Mouse (Mus musculus): ENCODE results near the gene Zap70. TPM values are rescaled to one million over a fixed set of nuclear protein-coding genes. Genes with fewer than 3 reads are reported as not detected.
"Not testable (repeated sequence)": the region's sequence is repeated elsewhere in the genome, so short reads cannot be mapped to it uniquely, and the experiment has no call there.

Zap70 gene
- polyA plus RNA-seq, 1 experiment from 2014 or later: not detected

- H3K4me2 ChIP-seq: no peak overlapping the region
- no peak overlapping the region for H3K4me3 ChIP-seq
- H3K36me3 ChIP-seq: peaks cover 97% of the 10 kb centered on the region
- no peaks in the 10 kb centered on the region for H3K4me1 ChIP-seq
- H3K27ac ChIP-seq: no peak overlapping the region
- no peak overlapping the region for H3K9ac ChIP-seq
- H3K9me3 ChIP-seq (replicated peaks): no peaks in the 10 kb centered on the region
- no peaks in the 10 kb centered on the region for H3K27me3 ChIP-seq (replicated peaks)
- WGBS (ENCODE audit: insufficient replicate concordance): 73% methylated on average over 1 of the region's 1 CpGs
- no peak for ATAC-seq
Measured at GRCm38 (mm10) chr1:36807086-36807485, 45.5 kb downstream of the Zap70 start.

- H3K4me1 ChIP-seq: no peaks in the 10 kb centered on the region
- no peak overlapping the region for H3K4me3 ChIP-seq
- peaks cover 100% of the 10 kb centered on the region for H3K36me3 ChIP-seq
- ATAC-seq: peak; percentile 46; the same call in 1 of the 2 replicates
- H3K27me3 ChIP-seq (replicated peaks): no peaks in the 10 kb centered on the region
- H3K9me3 ChIP-seq (replicated peaks): no peaks in the 10 kb centered on the region
- 92% methylated on average over 14 of the region's 14 CpGs for WGBS (ENCODE audit: insufficient replicate concordance)
- no peak overlapping the region for H3K9ac ChIP-seq
- H3K27ac ChIP-seq: no peak overlapping the region
- no peak overlapping the region for H3K4me2 ChIP-seq
Measured at GRCm38 (mm10) chr1:36807782-36808565, 46.4 kb downstream of the Zap70 start.

- ATAC-seq: no peak
- Histone ChIP-seq H3K9me3 (replicated peaks) (no peaks in the 10 kb centered on the region), H3K9ac (no peak overlapping the region), H3K4me1 (peaks cover 21% of the 10 kb centered on the region), H3K4me3 (no peak overlapping the region), H3K27ac (no peak overlapping the region), H3K36me3 (peaks cover 99% of the 10 kb centered on the region), H3K27me3 (replicated peaks) (no peaks in the 10 kb centered on the region), H3K4me2 (no peak overlapping the region)
- 89% methylated on average over 7 of the region's 7 CpGs for WGBS (ENCODE audit: insufficient replicate concordance)
Measured at GRCm38 (mm10) chr1:36811806-36812205, 50.2 kb downstream of the Zap70 start.

GRCm38 (mm10) chr1:36813415-36813814 is 51.8 kb downstream of the Zap70 start:
- Histone ChIP-seq H3K27ac (peak overlapping the region; percentile 63; the same call in 1 of the 2 replicates), H3K4me2 (peak overlapping the region; percentile 19; the same call in 1 of the 2 replicates), H3K4me3 (no peak overlapping the region), H3K9ac (no peak overlapping the region), H3K36me3 (peaks cover 99% of the 10 kb centered on the region), H3K27me3 (replicated peaks) (no peaks in the 10 kb centered on the region), H3K4me1 (peaks cover 21% of the 10 kb centered on the region), H3K9me3 (replicated peaks) (no peaks in the 10 kb centered on the region)
- WGBS (ENCODE audit: insufficient replicate concordance): 17% methylated on average over 7 of the region's 7 CpGs
- peak; percentile 88 for ATAC-seq

- 72% methylated on average over 5 of the region's 5 CpGs for WGBS (ENCODE audit: insufficient replicate concordance)
- Histone ChIP-seq H3K4me1 (peaks cover 21% of the 10 kb centered on the region), H3K4me2 (no peak overlapping the region), H3K27ac (peak overlapping the region; percentile 63), H3K36me3 (peaks cover 99% of the 10 kb centered on the region), H3K9ac (no peak overlapping the region), H3K27me3 (replicated peaks) (no peaks in the 10 kb centered on the region), H3K9me3 (replicated peaks) (no peaks in the 10 kb centered on the region), H3K4me3 (no peak overlapping the region)
- ATAC-seq: no peak
Measured at GRCm38 (mm10) chr1:36814271-36814903, 52.8 kb downstream of the Zap70 start.

GRCm38 (mm10) chr1:36815166-36815565 is 53.6 kb downstream of the Zap70 start:
- H3K27me3 ChIP-seq (replicated peaks): no peaks in the 10 kb centered on the region
- peaks cover 21% of the 10 kb centered on the region for H3K4me1 ChIP-seq
- H3K27ac ChIP-seq: no peak overlapping the region
- no peaks in the 10 kb centered on the region for H3K9me3 ChIP-seq (replicated peaks)
- no peak overlapping the region for H3K9ac ChIP-seq
- peaks cover 99% of the 10 kb centered on the region for H3K36me3 ChIP-seq
- 67% methylated on average over 6 of the region's 6 CpGs for WGBS (ENCODE audit: insufficient replicate concordance)
- ATAC-seq: no peak
- no peak overlapping the region for H3K4me3 ChIP-seq
- no peak overlapping the region for H3K4me2 ChIP-seq

GRCm38 (mm10) chr1:36821918-36822317 is 60.3 kb downstream of the Zap70 start:
- not testable (repeated sequence) for H3K9me3 ChIP-seq (replicated peaks); H3K27ac ChIP-seq; H3K27me3 ChIP-seq (replicated peaks); H3K4me1 ChIP-seq; ATAC-seq; H3K4me2 ChIP-seq; H3K9ac ChIP-seq; H3K4me3 ChIP-seq
- peaks cover 94% of the 10 kb centered on the region for H3K36me3 ChIP-seq
- 78% methylated on average over 4 of the region's 4 CpGs for WGBS (ENCODE audit: insufficient replicate concordance)

- no peak overlapping the region for H3K27ac ChIP-seq
- H3K36me3 ChIP-seq: peaks cover 92% of the 10 kb centered on the region
- no peak for ATAC-seq
- WGBS (ENCODE audit: insufficient replicate concordance): 91% methylated on average over 5 of the region's 5 CpGs
- no peak overlapping the region for H3K4me2 ChIP-seq
- no peak overlapping the region for H3K4me3 ChIP-seq
- H3K9ac ChIP-seq: no peak overlapping the region
- H3K27me3 ChIP-seq (replicated peaks): no peaks in the 10 kb centered on the region
- no peaks in the 10 kb centered on the region for H3K4me1 ChIP-seq
- H3K9me3 ChIP-seq (replicated peaks): no peaks in the 10 kb centered on the region
Measured at GRCm38 (mm10) chr1:36824356-36824755, 62.8 kb downstream of the Zap70 start.

GRCm38 (mm10) chr1:36830913-36831866 is 69.6 kb downstream of the Zap70 start:
- Histone ChIP-seq H3K9ac (no peak overlapping the region), H3K4me1 (no peaks in the 10 kb centered on the region), H3K27me3 (replicated peaks) (no peaks in the 10 kb centered on the region), H3K9me3 (replicated peaks) (no peaks in the 10 kb centered on the region), H3K36me3 (peaks cover 88% of the 10 kb centered on the region), H3K4me3 (no peak overlapping the region), H3K27ac (no peak overlapping the region), H3K4me2 (no peak overlapping the region)
- WGBS (ENCODE audit: insufficient replicate concordance): 81% methylated on average over 14 of the region's 14 CpGs
- ATAC-seq: no peak; the same call in 1 of the 2 replicates
